Mouse (Mus musculus): ENCODE results near the gene Gje1.
A peak's percentile ranks its signal among the peaks of the same experiment; 100 is the strongest.

The Gje1 gene

DNA sequence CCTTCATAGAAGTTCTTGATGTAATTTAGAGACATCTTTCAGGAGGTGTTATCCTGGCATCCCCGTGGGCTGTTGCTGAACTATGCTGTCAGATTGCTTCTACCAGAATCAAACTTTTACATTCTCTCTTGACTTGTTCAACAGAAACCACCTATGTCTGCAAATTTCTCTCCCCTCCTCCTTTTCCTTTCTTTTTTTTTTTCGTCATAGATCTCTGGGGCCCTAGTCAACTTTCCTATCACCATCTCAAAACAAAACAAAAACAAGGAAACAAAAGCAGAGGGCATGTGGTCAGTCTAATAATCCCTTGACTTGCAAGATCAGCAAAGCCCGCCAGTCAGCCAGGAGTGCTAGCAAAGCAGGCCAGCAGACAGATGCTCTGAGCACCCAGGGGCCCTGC lies at the start of gene Gje1:
Gene Gje1 (minus strand): TSS at position 101 of the 400 bp plus-strand sequence.
- DNase-seq = no peak

DNA sequence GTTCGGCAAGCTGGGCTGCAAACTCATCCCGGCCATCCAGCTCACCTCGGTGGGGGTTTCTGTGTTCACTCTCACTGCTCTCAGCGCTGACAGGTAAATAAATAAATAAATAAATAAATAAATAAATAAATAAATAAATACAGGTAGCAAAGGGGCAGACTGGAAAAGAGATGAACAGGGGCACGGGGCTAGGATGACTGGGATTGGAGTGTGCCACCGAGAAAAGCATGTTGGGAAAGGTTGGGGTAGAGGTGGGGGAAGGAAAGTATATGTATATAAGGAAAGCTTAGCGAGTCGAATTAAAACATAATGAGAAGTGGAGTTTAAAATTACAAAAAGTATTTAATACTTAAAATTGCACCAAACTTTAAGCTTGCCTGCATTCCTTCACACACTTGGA lies 42.6 kb upstream of the Gje1 start:
- no peak for DNase-seq

DNA sequence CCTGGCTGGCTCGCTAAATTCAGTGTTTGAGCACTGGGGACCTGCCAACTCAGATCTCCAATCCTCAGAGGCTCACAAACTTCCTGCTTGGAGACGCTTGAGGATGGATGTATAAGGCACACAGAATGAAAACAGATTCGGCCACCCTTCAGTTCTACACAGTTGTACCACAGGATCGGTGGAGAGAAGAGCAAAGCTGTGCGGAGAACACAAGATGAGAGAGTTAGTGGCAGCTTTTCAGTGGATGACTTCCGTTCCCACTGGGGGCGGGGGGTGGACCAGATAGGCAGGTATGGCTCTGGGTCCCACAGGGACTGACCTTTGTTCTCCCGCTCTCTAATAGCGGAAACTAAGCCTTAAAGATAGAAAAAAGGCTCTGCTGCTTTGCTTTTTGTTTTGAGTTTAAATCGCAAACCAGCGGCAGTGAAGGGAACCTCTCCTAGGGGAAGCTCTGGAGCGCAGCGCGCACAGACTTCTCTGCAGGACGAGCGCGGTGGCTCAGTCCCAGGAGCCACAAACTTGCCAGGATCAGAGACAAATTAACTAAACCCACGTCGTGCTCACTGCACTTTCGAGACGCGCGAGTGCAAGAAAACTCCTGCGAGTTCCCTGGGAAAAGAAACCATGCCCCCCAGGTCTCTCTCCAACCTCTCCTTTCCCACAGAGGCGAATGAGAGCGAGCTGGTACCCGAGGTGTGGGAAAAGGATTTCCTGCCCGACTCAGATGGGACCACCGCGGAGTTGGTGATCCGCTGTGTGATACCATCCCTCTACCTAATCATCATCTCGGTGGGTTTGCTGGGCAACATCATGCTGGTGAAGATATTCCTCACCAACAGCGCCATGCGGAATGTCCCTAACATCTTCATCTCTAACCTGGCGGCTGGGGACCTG lies 41.9 kb upstream of the Gje1 start:
- DNase-seq = no peak

- DNase-seq = peak in 1 of 2 experiments; percentile 50
Observed at GRCm38 (mm10) chr10:14734285-14734684, 16.3 kb upstream of the Gje1 start.

GRCm38 (mm10) chr10:14725671-14726070 lies 7.7 kb upstream of the Gje1 start:
- no peak for DNase-seq

DNA sequence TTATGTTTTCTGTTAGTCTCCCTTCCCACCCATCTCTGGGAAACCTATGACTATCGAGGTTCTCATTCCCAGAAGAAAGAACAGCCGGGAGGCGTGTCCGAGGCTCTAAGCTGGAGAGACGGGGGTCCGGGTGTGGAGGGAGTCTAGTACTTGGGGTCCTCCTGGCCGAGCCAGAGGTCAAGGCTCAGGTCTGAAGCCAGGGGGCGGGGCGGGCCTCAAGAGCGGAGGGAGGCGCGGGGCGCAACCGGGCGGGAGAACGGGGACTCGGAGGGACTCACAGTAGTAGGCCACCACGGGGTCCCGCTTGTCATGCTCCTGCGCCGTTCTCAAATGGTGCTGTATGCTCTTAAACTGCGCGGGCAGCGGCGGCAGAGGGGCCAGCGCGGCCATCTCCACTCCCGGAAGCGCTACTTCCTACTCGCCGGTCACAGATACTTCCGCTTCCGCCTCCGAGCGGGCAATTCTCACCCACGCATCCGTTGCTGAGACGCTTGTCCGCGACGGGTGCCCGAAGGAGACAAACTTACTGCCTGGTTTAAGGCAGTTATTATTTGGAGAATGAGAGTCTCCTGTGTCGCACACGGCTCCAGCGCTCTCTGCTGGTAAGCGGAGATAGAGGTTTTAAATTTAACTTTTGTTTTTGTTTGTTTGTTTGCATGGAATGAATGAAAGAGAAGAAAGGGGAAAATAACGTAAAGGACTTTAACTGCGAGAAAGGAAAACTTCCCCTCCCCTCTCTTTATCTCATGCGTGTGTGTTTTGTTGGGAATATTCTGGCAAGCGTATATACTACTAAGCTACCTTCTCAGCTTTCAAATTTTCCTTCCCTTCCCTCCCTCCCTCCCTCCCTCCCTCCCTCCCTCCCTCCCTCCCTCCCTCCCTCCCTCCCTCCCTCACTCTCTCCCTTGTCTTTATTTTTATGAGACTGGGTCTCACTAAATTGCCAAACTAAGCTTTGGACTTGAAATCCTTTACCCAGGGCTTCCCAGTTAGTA lies 12.6 kb downstream of the Gje1 start, which contains the start of the genes Vta1 and Nmbr:
Gene Vta1 (minus strand): TSS at position 489 of the 995 bp plus-strand sequence.
Gene Nmbr (plus strand): TSS at position 520 of the 995 bp plus-strand sequence.
- DNase-seq = peak; percentile 99

GRCm38 (mm10) chr10:14703830-14704420 lies 14.1 kb downstream of the Gje1 start:
- DNase-seq = no peak

DNA sequence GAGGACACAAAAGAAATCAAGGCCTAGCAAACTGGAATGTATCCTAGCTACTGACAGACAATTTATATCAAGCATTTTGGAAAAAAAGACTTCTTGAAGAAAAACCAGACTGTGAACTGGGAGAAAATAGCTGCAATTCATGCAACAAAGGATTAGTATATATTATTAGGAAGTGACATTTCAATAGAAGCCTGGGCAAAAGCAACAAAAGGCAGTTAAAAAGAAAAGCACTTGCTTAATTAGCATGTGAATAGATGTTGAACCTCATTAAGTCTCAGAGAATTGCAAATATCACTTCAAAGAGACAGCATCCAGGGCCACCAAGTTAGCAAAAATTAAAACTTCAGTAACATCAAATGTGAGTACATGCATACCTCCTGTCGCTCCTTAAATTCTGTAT lies 14.8 kb downstream of the Gje1 start:
- DNase-seq = no peak

GRCm38 (mm10) chr10:14690349-14690748 lies 27.7 kb downstream of the Gje1 start:
- DNase-seq = no peak

- DNase-seq = no peak
Observed at GRCm38 (mm10) chr10:14688785-14689442, 29.1 kb downstream of the Gje1 start.

- no peak for DNase-seq
Observed at GRCm38 (mm10) chr10:14685663-14686062, 32.4 kb downstream of the Gje1 start.

DNA sequence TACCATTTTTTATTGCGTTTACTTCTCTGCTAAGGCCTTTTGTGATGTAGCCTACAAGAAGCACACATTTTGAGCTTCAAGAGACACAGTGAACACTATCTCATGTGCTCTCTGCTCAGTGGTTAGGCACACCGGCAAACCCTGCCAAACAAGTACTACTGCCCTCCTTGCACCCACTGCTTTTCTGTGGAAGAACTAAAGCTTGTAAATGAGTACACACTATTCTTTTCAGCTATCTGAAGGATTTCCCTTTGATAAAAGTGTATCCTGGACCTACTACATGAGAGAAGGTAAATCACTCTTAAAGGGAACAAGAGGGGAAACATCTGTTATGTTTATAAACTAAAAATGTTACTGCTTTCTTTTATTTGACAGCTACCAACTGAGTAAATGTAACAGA lies 51.9 kb downstream of the Gje1 start:
- no peak for DNase-seq
